Mouse (Mus musculus) bone marrow, adult 2 months (tissue): ENCODE results near the gene Gm16368.
"Not testable (repeated sequence)": the region's sequence is repeated elsewhere in the genome, so short reads cannot be mapped to it uniquely, and the experiment has no call there.

Experiments used
- CTCF ChIP-seq: fragments of 200-500 bp; IDR thresholded peaks from 2 replicates; pipeline ENCODE4 v1.5.1; 2011; ENCODE audit warnings: low read length, control low read depth; ENCODE audit not compliant: control insufficient read depth, insufficient read depth
- POLR2A ChIP-seq: fragments of 200-500 bp; IDR thresholded peaks from 2 replicates; pipeline ENCODE4 v1.6.1; 2011; ENCODE audit warnings: low read depth, mild to moderate bottlenecking, control low read depth, low read length, borderline replicate concordance; ENCODE audit not compliant: control insufficient read depth

- TF ChIP-seq CTCF, POLR2A: not testable (repeated sequence)
These were observed 44.4 kb upstream of the Gm16368 start for GRCm38 (mm10) chr12:88039062-88039461.
